In the genomic region with DNA sequence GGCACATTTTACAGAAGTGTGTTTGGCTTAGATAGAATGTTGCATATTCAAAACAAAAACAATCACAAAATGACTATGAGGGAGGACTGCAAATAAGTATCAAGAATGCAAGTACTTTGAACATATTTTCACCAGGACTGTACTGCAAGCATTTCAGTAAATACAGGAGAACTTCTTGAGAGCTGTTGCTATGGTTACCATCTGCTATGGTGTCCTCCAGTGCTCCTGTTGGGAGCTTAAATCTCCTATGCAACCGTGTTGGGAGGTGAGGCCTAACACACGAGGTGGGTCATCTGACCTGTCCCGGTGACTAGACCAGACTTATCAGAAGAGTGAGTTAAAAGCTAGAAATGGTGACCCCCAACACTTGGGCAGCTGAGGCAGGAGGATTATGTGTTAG, we compare ENCODE assay signal across 21 mouse cellular contexts.
DNase-seq lines count a peak whose midpoint lies in the region; ATAC-seq and TF ChIP-seq lines count a peak whose summit lies in the region.
"Had no signal": no experiment of that assay in that cellular context is flagged by ENCODE, and none has a peak within 500 bp of the region (broad histone marks: within the 10 kb centered on the region; RNA-seq: fewer than 3 reads in every experiment).

No protein-coding gene starts in this region.

- no peaks in the 10 kb centered on the region for H3K9me3 ChIP-seq in lung, embryonic 14.5 days (ENCODE audit: low read depth, low read length)
- H3K9me3 ChIP-seq in midbrain, embryonic 16.5 days (replicated peaks; ENCODE audit: control insufficient read depth, low read length, poor library complexity, severe bottlenecking): no peaks in the 10 kb centered on the region
- H3K9me3 ChIP-seq in midbrain, embryonic 11.5 days (ENCODE audit: control insufficient read depth, low read length): no peaks in the 10 kb centered on the region
- H3K9me3 ChIP-seq: kidney, embryonic 15.5 days; limb, embryonic 13.5 days; liver, embryonic 13.5 days; stomach, embryonic 15.5 days had no signal

- no peaks in the 10 kb centered on the region for H3K4me1 ChIP-seq in lung, embryonic 14.5 days (ENCODE audit: insufficient read depth)
- peaks cover 6% of the 10 kb centered on the region for H3K4me1 ChIP-seq in midbrain, embryonic 16.5 days (ENCODE audit: control insufficient read depth, insufficient read depth, low read length)
- peaks cover 9% of the 10 kb centered on the region for H3K4me1 ChIP-seq in midbrain, embryonic 11.5 days (ENCODE audit: control insufficient read depth, insufficient read depth, low read length)
- H3K4me1 ChIP-seq: kidney, embryonic 15.5 days; liver, embryonic 13.5 days; stomach, embryonic 15.5 days had no signal

- DNase-seq in embryo, embryonic 10 days (ENCODE audit: low spot score): peak; percentile 38
- DNase-seq in embryo, embryonic 10.5 days (ENCODE audit: low spot score): no peak
- DNase-seq in frontal cortex, adult 2 months (ENCODE audit: extremely low spot score in 1 of 2, low spot score in 1 of 2): peak; percentile 4 to 20
- no peak for DNase-seq in frontal cortex, postnatal 36 days (ENCODE audit: low spot score in 2 of 2)
- peak; percentile 61 for DNase-seq in lung, embryonic 14.5 days
- no peak for DNase-seq in lung, adult 18-20 months
- no peak for DNase-seq in midbrain, embryonic 11.5 days (ENCODE audit: low spot score, missing footprints)
- DNase-seq: adrenal gland, postnatal 10 days; cerebellum, adult 11 months; cerebellum, postnatal 10 days; gastrocnemius, postnatal 36 days; kidney, postnatal 4 days; liver, embryonic 13.5 days; retina, postnatal 1 day had no signal

- ATAC-seq in lung, embryonic 14.5 days (ENCODE audit: insufficient read depth): peak; percentile 68; the same call in 1 of the 2 replicates
- peak; percentile 51; the same call in 1 of the 2 replicates for ATAC-seq in midbrain, embryonic 16.5 days
- no peak for ATAC-seq in midbrain, embryonic 11.5 days (ENCODE audit: low FRiP score)
- ATAC-seq: activated CD4-positive, CD25-positive, alpha-beta regulatory T cell, adult 4 months; intestine, postnatal 0 days; Patski had no signal

- no peaks in the 10 kb centered on the region for H3K27me3 ChIP-seq in lung, embryonic 14.5 days (ENCODE audit: insufficient read depth, low read length)
- no peaks in the 10 kb centered on the region for H3K27me3 ChIP-seq in midbrain, embryonic 16.5 days (ENCODE audit: control insufficient read depth, insufficient read depth, low read depth, low read length)
- no peaks in the 10 kb centered on the region for H3K27me3 ChIP-seq in midbrain, embryonic 11.5 days (ENCODE audit: control insufficient read depth, insufficient read depth, low read length)
- H3K27me3 ChIP-seq: kidney, embryonic 15.5 days; limb, embryonic 13.5 days; liver, embryonic 13.5 days; Patski; stomach, embryonic 15.5 days had no signal

- H3K9ac ChIP-seq in lung, embryonic 14.5 days: no peak overlapping the region
- H3K9ac ChIP-seq in midbrain, embryonic 16.5 days (ENCODE audit: low read depth, low read length): no peak overlapping the region
- H3K9ac ChIP-seq in midbrain, embryonic 11.5 days (ENCODE audit: low read length): no peak overlapping the region
- H3K9ac ChIP-seq: kidney, embryonic 15.5 days; limb, embryonic 13.5 days; liver, embryonic 13.5 days; stomach, embryonic 15.5 days had no signal

- H3K27ac ChIP-seq in lung, embryonic 14.5 days (ENCODE audit: low read depth): no peak overlapping the region
- no peak overlapping the region for H3K27ac ChIP-seq in midbrain, embryonic 16.5 days (ENCODE audit: low read length)
- H3K27ac ChIP-seq in midbrain, embryonic 11.5 days (ENCODE audit: low read depth, low read length): no peak overlapping the region
- H3K27ac ChIP-seq: kidney, embryonic 15.5 days; limb, embryonic 13.5 days; liver, embryonic 13.5 days; stomach, embryonic 15.5 days had no signal

- H3K4me2 ChIP-seq in lung, embryonic 14.5 days: no peak overlapping the region
- H3K4me2 ChIP-seq in midbrain, embryonic 16.5 days (ENCODE audit: low read length): no peak overlapping the region
- H3K4me2 ChIP-seq in midbrain, embryonic 11.5 days: no peak overlapping the region
- H3K4me2 ChIP-seq: kidney, embryonic 15.5 days; limb, embryonic 13.5 days; liver, embryonic 13.5 days; stomach, embryonic 15.5 days had no signal

- no peak for TF ChIP-seq CTCF in lung, embryonic 14.5 days (IDR thresholded peaks at IDR 0.05; ENCODE audit: low read depth)

- H3K36me3 ChIP-seq in lung, embryonic 14.5 days (ENCODE audit: insufficient read depth): no peaks in the 10 kb centered on the region
- H3K36me3 ChIP-seq in midbrain, embryonic 16.5 days (ENCODE audit: control insufficient read depth, insufficient read depth, low read length): no peaks in the 10 kb centered on the region
- no peaks in the 10 kb centered on the region for H3K36me3 ChIP-seq in midbrain, embryonic 11.5 days (ENCODE audit: control insufficient read depth, insufficient read depth, low read length)
- H3K36me3 ChIP-seq: kidney, embryonic 15.5 days; limb, embryonic 13.5 days; liver, embryonic 13.5 days; stomach, embryonic 15.5 days had no signal

- H3K4me3 ChIP-seq in lung, embryonic 14.5 days (ENCODE audit: low read depth, low read length): no peak overlapping the region
- H3K4me3 ChIP-seq in midbrain, embryonic 16.5 days (ENCODE audit: low read depth, low read length): no peak overlapping the region
- no peak overlapping the region for H3K4me3 ChIP-seq in midbrain, embryonic 11.5 days (ENCODE audit: low read depth, low read length)
- H3K4me3 ChIP-seq: kidney, embryonic 15.5 days; limb, embryonic 13.5 days; liver, embryonic 13.5 days; stomach, embryonic 15.5 days had no signal

- WGBS in lung, embryonic 14.5 days: 23% methylated on average over 3 of the region's 3 CpGs
- 16% methylated on average over 3 of the region's 3 CpGs for WGBS in midbrain, embryonic 16.5 days
- 27% methylated on average over 3 of the region's 3 CpGs for WGBS in midbrain, embryonic 11.5 days

Comparison
In these comparisons a context has a peak if more than half of its experiments do, and no peak if none do; other contexts are left out.
1. DNase-seq: peak in embryo, embryonic 10 days (single experiment), frontal cortex, adult 2 months (2 of 2) and lung, embryonic 14.5 days (single experiment); none in embryo, embryonic 10.5 days (single experiment), frontal cortex, postnatal 36 days (0 of 2), lung, adult 18-20 months (0 of 2) and midbrain, embryonic 11.5 days (single experiment).